ENCODE assay signal across 34 mouse cellular contexts in genomic region chr7:71324919-71325583, GRCm38 (mm10). TPM values are rescaled to one million over a fixed set of nuclear protein-coding genes. Genes with fewer than 3 reads are reported as not detected.
A peak's percentile ranks its signal among the peaks of the same experiment; 100 is the strongest.
DNase-seq lines count a peak whose midpoint lies in the region; ATAC-seq lines count a peak whose summit lies in the region.
"Had no signal": no experiment of that assay in that cellular context is flagged by ENCODE, and none has a peak within 500 bp of the region (broad histone marks: within the 10 kb centered on the region; RNA-seq: fewer than 3 reads in every experiment).

No protein-coding gene starts in this region.

- H3K9me3 ChIP-seq in lung, embryonic 15.5 days, result no peaks in the 10 kb centered on the region
- no peaks in the 10 kb centered on the region for H3K9me3 ChIP-seq in lung, embryonic 16.5 days (ENCODE audit: control insufficient read depth, low read length)
- H3K9me3 ChIP-seq: embryonic facial prominence, embryonic 12.5 days; embryonic facial prominence, embryonic 15.5 days; heart, embryonic 13.5 days had no signal

- H3K4me1 ChIP-seq in lung, embryonic 15.5 days, result peaks cover 12% of the 10 kb centered on the region
- H3K4me1 ChIP-seq in lung, embryonic 16.5 days (replicated peaks; ENCODE audit: control insufficient read depth, insufficient read depth, low read length), result peaks cover 6% of the 10 kb centered on the region
- H3K4me1 ChIP-seq: embryonic facial prominence, embryonic 12.5 days; embryonic facial prominence, embryonic 15.5 days; heart, embryonic 13.5 days had no signal

- H3K4me2 ChIP-seq in lung, embryonic 15.5 days, result peak overlapping the region; percentile 16; the same call in 1 of the 2 replicates
- H3K4me2 ChIP-seq in lung, embryonic 16.5 days (ENCODE audit: low read depth, low read length), result peak overlapping the region; percentile 17; the same call in 1 of the 2 replicates
- H3K4me2 ChIP-seq: embryonic facial prominence, embryonic 12.5 days; embryonic facial prominence, embryonic 15.5 days; heart, embryonic 13.5 days; hindbrain, embryonic 14.5 days had no signal

- no peak overlapping the region for H3K4me3 ChIP-seq in lung, embryonic 15.5 days
- no peak overlapping the region for H3K4me3 ChIP-seq in lung, embryonic 16.5 days (ENCODE audit: low read length)
- H3K4me3 ChIP-seq: embryonic facial prominence, embryonic 12.5 days; embryonic facial prominence, embryonic 15.5 days; gastrocnemius, adult 2 months; heart, embryonic 13.5 days had no signal

- peak; percentile 43 for DNase-seq in lung, postnatal 14 days
- peak; percentile 60 to 82 for DNase-seq in lung, postnatal 4 days
- DNase-seq in right cerebral cortex, postnatal 14 days, result no peak
- DNase-seq in adrenal gland, postnatal 36 days, result no peak
- DNase-seq: adrenal gland, adult 8-10 months; adrenal gland, postnatal 25 days; cerebellum, adult 11 months; cerebellum, adult 2 months; cerebellum, adult 9-11 months; cerebellum, postnatal 25 days; forebrain, postnatal 0 days; gastrocnemius, adult 2 months; gastrocnemius, postnatal 14 days; heart, adult 18-20 months; heart, postnatal 14 days; heart, postnatal 4 days had no signal

- H3K36me3 ChIP-seq in lung, embryonic 15.5 days, result no peaks in the 10 kb centered on the region
- H3K36me3 ChIP-seq in lung, embryonic 16.5 days (ENCODE audit: control insufficient read depth, insufficient read depth, low read length), result no peaks in the 10 kb centered on the region
- H3K36me3 ChIP-seq: embryonic facial prominence, embryonic 12.5 days; embryonic facial prominence, embryonic 15.5 days; heart, embryonic 13.5 days had no signal

- H3K27me3 ChIP-seq in lung, embryonic 15.5 days, result no peaks in the 10 kb centered on the region
- no peaks in the 10 kb centered on the region for H3K27me3 ChIP-seq in lung, embryonic 16.5 days (ENCODE audit: control insufficient read depth, insufficient read depth, low read depth, low read length)
- H3K27me3 ChIP-seq: embryonic facial prominence, embryonic 12.5 days; embryonic facial prominence, embryonic 15.5 days; heart, embryonic 13.5 days had no signal

- ATAC-seq in lung, embryonic 15.5 days (ENCODE audit: borderline replicate concordance, extremely low read depth, low FRiP score, low TSS enrichment), result peak; percentile 88
- ATAC-seq in lung, embryonic 16.5 days (ENCODE audit: low read depth), result peak; percentile 85
- ATAC-seq: activated CD4-positive, CD25-positive, alpha-beta regulatory T cell, adult 4 months; CD4-positive, CD25-positive, alpha-beta regulatory T cell, adult 4 months; forebrain, embryonic 14.5 days; forebrain, postnatal 0 days; hindbrain, postnatal 0 days had no signal

- WGBS in lung, embryonic 15.5 days, result 24% methylated on average over 11 of the region's 11 CpGs
- 20% methylated on average over 11 of the region's 11 CpGs for WGBS in lung, embryonic 16.5 days

- no peak overlapping the region for H3K9ac ChIP-seq in lung, embryonic 15.5 days
- H3K9ac ChIP-seq in lung, embryonic 16.5 days (ENCODE audit: low read length), result no peak overlapping the region
- H3K9ac ChIP-seq: embryonic facial prominence, embryonic 12.5 days; embryonic facial prominence, embryonic 15.5 days; forebrain, postnatal 0 days; heart, embryonic 13.5 days; hindbrain, embryonic 14.5 days had no signal

- H3K27ac ChIP-seq in lung, embryonic 15.5 days, result peak overlapping the region; percentile 31; the same call in 1 of the 2 replicates
- peak overlapping the region; percentile 63 for H3K27ac ChIP-seq in lung, embryonic 16.5 days (ENCODE audit: low read length)
- H3K27ac ChIP-seq: embryonic facial prominence, embryonic 12.5 days; embryonic facial prominence, embryonic 15.5 days; gastrocnemius, adult 2 months; heart, embryonic 13.5 days; hindbrain, embryonic 14.5 days; hindbrain, postnatal 0 days had no signal

RNA-seq across cellular contexts. Expression of gene Gm10295, which starts 26.2 kb away (rescaled TPM):
- polyA plus RNA-seq in lung, embryonic 15.5 days (2015; fragmentation: Nextera tagmentation; extraction: Ambion mirVana), result not detected in 2 replicates
- 0.05 TPM in 1 of 2 replicates, not detected in the other for polyA plus RNA-seq in lung, embryonic 16.5 days (2015; fragmentation: Nextera tagmentation; extraction: Ambion mirVana)
- not detected for total RNA-seq in adrenal gland, postnatal 36 days (2021)
- total RNA-seq: adrenal gland, adult 8-10 months; adrenal gland, postnatal 25 days; common myeloid progenitor, adult 5-6 weeks; forebrain, postnatal 0 days; gastrocnemius, adult 2 months; gastrocnemius, postnatal 14 days; gastrocnemius, postnatal 4 days; heart, adult 18-20 months; heart, postnatal 14 days; heart, postnatal 4 days; hindbrain, postnatal 0 days; MEL had no signal
- polyA plus RNA-seq: activated CD4-positive, CD25-positive, alpha-beta regulatory T cell, adult 4 months; C2C12; CD4-positive, CD25-positive, alpha-beta regulatory T cell, adult 4 months; cerebellum, adult 2 months; embryonic facial prominence, embryonic 12.5 days; embryonic facial prominence, embryonic 15.5 days; forebrain, embryonic 11.5 days; forebrain, embryonic 14.5 days; forebrain, postnatal 0 days; frontal cortex, adult 2 months; heart, embryonic 13.5 days; heart, embryonic 16.5 days; hindbrain, embryonic 11.5 days; hindbrain, embryonic 14.5 days; hindbrain, postnatal 0 days had no signal

Comparison
In these comparisons a context has a peak if more than half of its experiments do, and no peak if none do; other contexts are left out.
1. DNase-seq: peak in lung, postnatal 14 days (single experiment) and lung, postnatal 4 days (2 of 2); none in right cerebral cortex, postnatal 14 days (single experiment) and adrenal gland, postnatal 36 days (0 of 2).